In genomic region chr13:9636505-9636904, GRCm38 (mm10) we compare ENCODE assay signal across 8 mouse cellular contexts.
DNase-seq lines count a peak whose midpoint lies in the region; ATAC-seq lines count a peak whose summit lies in the region.

No protein-coding gene starts in this region.

- peak; percentile 16 for DNase-seq in left cerebral cortex, postnatal 4 days
- DNase-seq in left cerebral cortex, adult 11 months (ENCODE audit: low spot score): no peak
- peak; percentile 63 for DNase-seq in NIH3T3 (ENCODE audit: low read depth)
- DNase-seq in cerebellum, adult 9-11 months: peak; percentile 6
- DNase-seq in lung, postnatal 36 days: peak; percentile 57
- peak; percentile 49 for DNase-seq in thymus, postnatal 4 days
- no peak for DNase-seq in right cerebral cortex, postnatal 36 days (ENCODE audit: low spot score in 2 of 2)

- peak; percentile 59 to 76 for ATAC-seq in hematopoietic stem cell, adult 5-6 weeks (replicated peaks in 1 of 2; ENCODE audit: insufficient read depth in 1 of 2, low FRiP score in 2 of 2, low TSS enrichment in 1 of 2, low read depth in 1 of 2, poor library complexity in 2 of 2, severe bottlenecking in 2 of 2)

- intact Hi-C loops in left cerebral cortex, postnatal 4 days (cut with DNase I): loop anchor here (10.0 kb wide), 1 partner anchor 452 kb away; no protein-coding TSS in a partner anchor

Comparison
In these comparisons a context has a peak if more than half of its experiments do, and no peak if none do; other contexts are left out.
1. DNase-seq: peak in left cerebral cortex, postnatal 4 days (single experiment), NIH3T3 (single experiment), cerebellum, adult 9-11 months (single experiment), lung, postnatal 36 days (single experiment) and thymus, postnatal 4 days (single experiment); none in left cerebral cortex, adult 11 months (single experiment) and right cerebral cortex, postnatal 36 days (0 of 2).